Mouse (Mus musculus) retina, postnatal 7 days (tissue): Measurements from ENCODE around the gene Gm4214.
"Not testable (repeated sequence)": the region's sequence is repeated elsewhere in the genome, so short reads cannot be mapped to it uniquely, and the experiment has no call there.

Experiments
- DNase-seq: peaks from one replicate; pipeline ENCODE4 v3.0.0-alpha.2; 2012; ENCODE audit warnings: low read depth, low spot score

The Gm4214 gene

DNA sequence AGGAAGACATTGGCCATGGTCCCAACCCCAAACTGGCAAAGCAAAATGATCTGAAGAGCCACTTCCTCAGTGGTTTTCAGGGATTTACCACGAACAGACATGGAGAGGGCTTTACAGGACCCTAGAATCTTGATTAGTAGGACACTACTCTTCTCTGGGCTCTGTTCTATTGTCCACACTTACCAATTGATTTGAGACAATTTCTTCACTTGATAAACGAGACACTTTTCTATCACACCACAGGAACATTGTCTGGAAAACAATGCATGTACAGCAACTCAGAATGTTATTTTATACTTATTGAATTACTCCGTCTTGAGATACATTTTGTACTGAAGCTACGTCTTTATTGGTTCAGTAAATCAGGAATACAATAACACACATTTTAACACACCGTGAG is at the start of gene Gm4214:
TSS of gene Gm4214 (minus strand) at position 101 of the 400 bp plus-strand sequence.
- DNase-seq, result not testable (repeated sequence)

DNA sequence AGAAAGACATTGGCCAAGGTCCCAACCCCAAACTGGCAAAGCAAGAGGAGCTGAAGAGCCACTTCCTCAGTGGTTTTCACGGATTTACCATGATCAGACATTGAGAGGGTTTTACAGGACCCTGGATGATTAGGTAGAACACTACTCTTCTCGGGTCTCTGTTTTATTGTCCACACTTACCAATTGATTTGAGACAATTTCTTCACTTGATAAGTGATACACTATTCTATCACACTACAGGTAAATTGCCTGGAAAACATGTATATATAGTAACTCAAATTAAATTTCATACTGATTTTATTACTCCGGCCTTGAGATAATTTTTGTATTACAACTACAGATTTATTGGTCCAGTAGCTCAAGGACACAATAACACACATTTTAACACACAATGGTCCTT is 35.4 kb upstream of the Gm4214 start, which contains the start of gene Gm4216:
TSS of gene Gm4216 (minus strand) at position 101 of the 400 bp plus-strand sequence.
- DNase-seq, result not testable (repeated sequence)
